In the genomic region with DNA sequence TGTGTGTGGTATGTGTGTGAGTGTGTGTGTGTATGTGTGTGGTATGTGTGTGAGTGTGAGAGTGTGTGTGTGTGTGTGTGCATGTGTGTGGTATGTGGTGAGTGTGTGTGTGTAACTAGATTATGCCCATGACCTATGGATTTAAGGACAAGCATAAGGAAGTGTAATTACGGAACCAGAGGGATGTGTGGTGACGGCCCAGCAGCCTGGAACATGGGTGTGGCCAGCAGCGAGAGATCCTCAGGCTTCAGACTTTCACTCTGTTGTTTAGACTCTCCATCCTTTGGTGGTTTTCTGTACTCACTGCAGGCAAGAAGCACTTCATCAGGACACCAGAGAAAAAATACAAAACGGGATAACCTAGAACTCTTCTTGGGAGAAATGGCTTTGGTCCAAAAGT, we compare ENCODE assay signal across 16 mouse cellular contexts.
"Had no signal": no experiment of that assay in that cellular context is flagged by ENCODE, and none has a peak within 500 bp of the region (broad histone marks: within the 10 kb centered on the region; RNA-seq: fewer than 3 reads in every experiment).

No protein-coding gene starts in this region.

- ATAC-seq: hindbrain, postnatal 0 days; intestine, embryonic 16.5 days; liver, embryonic 12.5 days had no signal

- DNase-seq: gastrocnemius, adult 2 months; gastrocnemius, postnatal 10 days; gastrocnemius, postnatal 25 days; heart, adult 18-20 months; heart, postnatal 14 days; heart, postnatal 36 days; kidney, adult 11 months; kidney, adult 2 months; kidney, adult 9 months; kidney, postnatal 14 days; kidney, postnatal 36 days; layer of hippocampus, adult 9-11 months; left cerebral cortex, postnatal 4 days had no signal
